Mouse (Mus musculus) midbrain, embryonic 13.5 days (tissue): ENCODE data around the gene Tppp2. TPM values are rescaled to one million over a fixed set of nuclear protein-coding genes. Genes with fewer than 3 reads are reported as not detected.

Experiments used
- ATAC-seq: fragments of 200-750 bp; cut with Nextera tagmentation; 2 replicates; pipeline ENCODE4 v1.8.0; 2017; ENCODE audit warnings: mild to moderate bottlenecking, moderate TSS enrichment, moderate library complexity
- H3K27ac ChIP-seq: fragments of 300-500 bp; sonication (generic); 2 replicates; pipeline ENCODE4 v1.5.1; 2015; ENCODE audit warnings: inconsistent platforms, mild to moderate bottlenecking, moderate library complexity
- H3K27me3 ChIP-seq: fragments of 300-500 bp; sonication (generic); 2 replicates; pipeline ENCODE4 v1.6.1; 2015; ENCODE audit warnings: mild to moderate bottlenecking, inconsistent platforms
- H3K36me3 ChIP-seq: fragments of 300-500 bp; sonication (generic); 2 replicates; pipeline ENCODE4 v1.6.1; 2015; ENCODE audit warnings: mild to moderate bottlenecking, inconsistent platforms
- H3K4me1 ChIP-seq: fragments of 300-500 bp; sonication (generic); replicated peaks from 2 replicates; pipeline ENCODE4 v1.6.1; 2015; ENCODE audit warnings: inconsistent platforms
- H3K4me2 ChIP-seq: fragments of 300-500 bp; sonication (generic); replicated peaks from 2 replicates; pipeline ENCODE4 v1.6.1; 2015; ENCODE audit warnings: moderate library complexity, mild to moderate bottlenecking, inconsistent platforms
- H3K4me3 ChIP-seq: fragments of 300-500 bp; sonication (generic); replicated peaks from 2 replicates; pipeline ENCODE4 v1.5.1; 2015; ENCODE audit warnings: mild to moderate bottlenecking, inconsistent platforms
- H3K9ac ChIP-seq: fragments of 300-500 bp; sonication (generic); replicated peaks from 2 replicates; pipeline ENCODE4 v1.6.1; 2015; ENCODE audit warnings: mild to moderate bottlenecking, inconsistent platforms
- H3K9me3 ChIP-seq: fragments of 300-500 bp; sonication (generic); 2 replicates; pipeline ENCODE4 v1.6.1; 2016; ENCODE audit warnings: mild to moderate bottlenecking, inconsistent platforms
- WGBS: fragments of 180-500 bp; shearing (Covaris S2); methylation state at CpG from one replicate; pipeline ENCODE4 v1.1.7; 2015; 5-methylcytosine and 5-hydroxymethylcytosine counted together
- polyA plus RNA-seq: library from polyadenylated mRNA; unstranded; fragments of >200 nt; fragmentation: Nextera tagmentation; extraction: Ambion mirVana; gene quantifications from 2 replicates; pipeline ENCODE4 v1.2.1, GENCODE M21; 2015

Gene Tppp2
- polyA plus RNA-seq, 1 experiment from 2014 or later, result not detected

GRCm38 (mm10) chr14:51893809-51894208 lies 24.4 kb upstream of the Tppp2 start:
- no peak overlapping the region for H3K27ac ChIP-seq
- no peak overlapping the region for H3K9ac ChIP-seq
- H3K4me2 ChIP-seq, result no peak overlapping the region
- H3K4me1 ChIP-seq, result no peaks in the 10 kb centered on the region
- no peaks in the 10 kb centered on the region for H3K27me3 ChIP-seq
- H3K36me3 ChIP-seq, result peaks cover 65% of the 10 kb centered on the region
- H3K9me3 ChIP-seq, result no peaks in the 10 kb centered on the region
- H3K4me3 ChIP-seq, result no peak overlapping the region
- ATAC-seq, result no peak
- WGBS, result 61% methylated on average over 3 of the region's 3 CpGs

- Histone ChIP-seq H3K4me3 (no peak overlapping the region), H3K9me3 (no peaks in the 10 kb centered on the region), H3K27ac (no peak overlapping the region), H3K4me1 (no peaks in the 10 kb centered on the region), H3K4me2 (no peak overlapping the region), H3K36me3 (peaks cover 52% of the 10 kb centered on the region), H3K9ac (0 out of 2 replicates have a peak overlapping the region, but pooled peaks have one; percentile 16), H3K27me3 (no peaks in the 10 kb centered on the region)
- no peak for ATAC-seq
- WGBS, result 78% methylated on average over 14 of the region's 14 CpGs
Observed at GRCm38 (mm10) chr14:51895071-51895470, 23.2 kb upstream of the Tppp2 start.

- Histone ChIP-seq H3K4me1 (no peaks in the 10 kb centered on the region), H3K4me3 (no peak overlapping the region), H3K9ac (no peak overlapping the region), H3K27me3 (no peaks in the 10 kb centered on the region), H3K4me2 (no peak overlapping the region), H3K9me3 (no peaks in the 10 kb centered on the region), H3K27ac (no peak overlapping the region), H3K36me3 (peaks cover 43% of the 10 kb centered on the region)
- WGBS, result 86% methylated on average over 6 of the region's 6 CpGs
- ATAC-seq, result no peak
Observed at GRCm38 (mm10) chr14:51896019-51896418, 22.2 kb upstream of the Tppp2 start.

- Histone ChIP-seq H3K4me2 (no peak overlapping the region), H3K9me3 (no peaks in the 10 kb centered on the region), H3K36me3 (peaks cover 37% of the 10 kb centered on the region), H3K27me3 (no peaks in the 10 kb centered on the region), H3K4me3 (no peak overlapping the region), H3K4me1 (no peaks in the 10 kb centered on the region), H3K9ac (no peak overlapping the region), H3K27ac (no peak overlapping the region)
- 81% methylated on average over 8 of the region's 8 CpGs for WGBS
- ATAC-seq, result no peak
Observed at GRCm38 (mm10) chr14:51896539-51897170, 21.6 kb upstream of the Tppp2 start.

GRCm38 (mm10) chr14:51899351-51899750 lies 18.9 kb upstream of the Tppp2 start:
- Histone ChIP-seq H3K27ac (no peak overlapping the region), H3K4me3 (no peak overlapping the region), H3K4me2 (no peak overlapping the region), H3K4me1 (no peaks in the 10 kb centered on the region), H3K27me3 (no peaks in the 10 kb centered on the region), H3K36me3 (peaks cover 18% of the 10 kb centered on the region), H3K9ac (no peak overlapping the region), H3K9me3 (no peaks in the 10 kb centered on the region)
- WGBS, result 93% methylated on average over 1 of the region's 1 CpGs
- ATAC-seq, result no peak

GRCm38 (mm10) chr14:51902806-51903710 lies 15.2 kb upstream of the Tppp2 start:
- Histone ChIP-seq H3K9ac (no peak overlapping the region), H3K4me1 (no peaks in the 10 kb centered on the region), H3K27ac (no peak overlapping the region), H3K27me3 (no peaks in the 10 kb centered on the region), H3K9me3 (no peaks in the 10 kb centered on the region), H3K36me3 (no peaks in the 10 kb centered on the region), H3K4me2 (no peak overlapping the region), H3K4me3 (no peak overlapping the region)
- ATAC-seq, result peak; percentile 75
- 64% methylated on average over 9 of the region's 9 CpGs for WGBS

GRCm38 (mm10) chr14:51903782-51904181 lies 14.4 kb upstream of the Tppp2 start:
- no peaks in the 10 kb centered on the region for H3K27me3 ChIP-seq
- H3K4me2 ChIP-seq, result no peak overlapping the region
- no peaks in the 10 kb centered on the region for H3K9me3 ChIP-seq
- 89% methylated on average over 9 of the region's 9 CpGs for WGBS
- ATAC-seq, result peak; percentile 41
- H3K27ac ChIP-seq, result no peak overlapping the region
- no peaks in the 10 kb centered on the region for H3K36me3 ChIP-seq
- no peaks in the 10 kb centered on the region for H3K4me1 ChIP-seq
- no peak overlapping the region for H3K9ac ChIP-seq
- H3K4me3 ChIP-seq, result no peak overlapping the region

GRCm38 (mm10) chr14:51904706-51905105 lies 13.5 kb upstream of the Tppp2 start:
- Histone ChIP-seq H3K4me2 (no peak overlapping the region), H3K4me1 (no peaks in the 10 kb centered on the region), H3K36me3 (no peaks in the 10 kb centered on the region), H3K27me3 (no peaks in the 10 kb centered on the region), H3K4me3 (no peak overlapping the region), H3K27ac (no peak overlapping the region), H3K9me3 (no peaks in the 10 kb centered on the region), H3K9ac (no peak overlapping the region)
- no peak for ATAC-seq
- WGBS, result 70% methylated on average over 7 of the region's 7 CpGs

- WGBS, result 96% methylated on average over 11 of the region's 11 CpGs
- Histone ChIP-seq H3K27me3 (no peaks in the 10 kb centered on the region), H3K36me3 (no peaks in the 10 kb centered on the region), H3K9me3 (no peaks in the 10 kb centered on the region), H3K4me3 (no peak overlapping the region), H3K9ac (no peak overlapping the region), H3K4me1 (no peaks in the 10 kb centered on the region), H3K27ac (no peak overlapping the region), H3K4me2 (no peak overlapping the region)
- no peak for ATAC-seq
Observed at GRCm38 (mm10) chr14:51906102-51906501, 12.1 kb upstream of the Tppp2 start.

- Histone ChIP-seq H3K9me3 (no peaks in the 10 kb centered on the region), H3K4me2 (peak overlapping the region; percentile 99; the same call in 1 of the 2 replicates), H3K27ac (no peak overlapping the region), H3K4me1 (peaks cover 25% of the 10 kb centered on the region), H3K36me3 (no peaks in the 10 kb centered on the region), H3K4me3 (no peak overlapping the region), H3K9ac (no peak overlapping the region), H3K27me3 (peaks cover 7% of the 10 kb centered on the region)
- WGBS, result 82% methylated on average over 10 of the region's 10 CpGs
- ATAC-seq, result no peak
Observed at GRCm38 (mm10) chr14:51911301-51911700, 6.9 kb upstream of the Tppp2 start.

- ATAC-seq, result peak; percentile 32
- H3K4me2 ChIP-seq, result peak overlapping the region; percentile 99
- WGBS, result 6% methylated on average over 14 of the region's 14 CpGs
- H3K27me3 ChIP-seq, result peaks cover 7% of the 10 kb centered on the region
- H3K27ac ChIP-seq, result no peak overlapping the region
- peak overlapping the region; percentile 77 for H3K9ac ChIP-seq
- peaks cover 25% of the 10 kb centered on the region for H3K4me1 ChIP-seq
- no peaks in the 10 kb centered on the region for H3K36me3 ChIP-seq
- H3K9me3 ChIP-seq, result no peaks in the 10 kb centered on the region
- peak overlapping the region; percentile 61 for H3K4me3 ChIP-seq
Observed at GRCm38 (mm10) chr14:51912391-51913061, 5.7 kb upstream of the Tppp2 start.
